ENCODE assay signal across 17 mouse cellular contexts in the genomic region with DNA sequence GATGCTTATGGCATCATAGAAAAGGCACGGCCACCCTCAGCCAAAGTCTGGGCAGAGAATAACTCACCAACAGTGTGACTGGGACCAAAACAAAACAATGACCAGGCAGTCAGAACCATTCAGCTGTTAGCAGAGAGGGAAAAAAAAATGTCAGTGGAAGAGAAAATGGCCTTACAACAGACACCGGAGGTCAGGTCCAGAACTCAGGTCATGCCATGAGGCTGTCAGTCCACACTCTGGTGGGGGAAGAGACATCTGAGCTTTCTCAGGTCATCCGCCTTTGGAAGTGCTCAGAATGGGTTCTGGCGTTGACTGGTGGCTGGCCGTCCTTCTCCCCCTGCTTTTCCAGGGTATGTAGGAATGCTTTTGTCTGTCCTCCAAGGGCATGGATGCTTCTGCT.
DNase-seq lines count a peak whose midpoint lies in the region; ATAC-seq and TF ChIP-seq lines count a peak whose summit lies in the region.
"Had no signal": no experiment of that assay in that cellular context is flagged by ENCODE, and none has a peak within 500 bp of the region (broad histone marks: within the 10 kb centered on the region; RNA-seq: fewer than 3 reads in every experiment).

No protein-coding gene starts in this region.

- DNase-seq in intestine, embryonic 14.5 days (ENCODE audit: low spot score): no peak
- peak; percentile 33 for DNase-seq in ES-CJ7 (ENCODE audit: low read depth, low spot score)
- DNase-seq in limb, embryonic 10.5 days (ENCODE audit: low spot score): peak; percentile 36
- DNase-seq in gastrocnemius, adult 2 months: no peak
- DNase-seq in heart, postnatal 25 days (ENCODE audit: low spot score): no peak
- DNase-seq: cerebellum, adult 11-12 months; cerebellum, postnatal 36 days; heart, postnatal 10 days; lung, adult 2 months; lung, postnatal 4 days; spleen, adult 18-20 months had no signal

- 58% methylated on average over 5 of the region's 5 CpGs for WGBS in intestine, embryonic 14.5 days
- 77% methylated on average over 5 of the region's 5 CpGs for WGBS in intestine, embryonic 15.5 days
- WGBS in limb, embryonic 10.5 days: 62% methylated on average over 5 of the region's 5 CpGs

- no peak overlapping the region for H3K4me3 ChIP-seq in intestine, embryonic 14.5 days (ENCODE audit: low read depth, low read length)
- H3K4me3 ChIP-seq in intestine, embryonic 15.5 days (replicated peaks): no peak overlapping the region
- 0 out of 2 replicates have a peak overlapping the region, but pooled peaks have one; percentile 1 for H3K4me3 ChIP-seq in E14TG2a.4 (replicated peaks; ENCODE audit: low read length)
- no peak overlapping the region for H3K4me3 ChIP-seq in limb, embryonic 10.5 days
- H3K4me3 ChIP-seq in gastrocnemius, adult 2 months: no peak overlapping the region
- H3K4me3 ChIP-seq: midbrain, embryonic 12.5 days; myocyte; stomach, embryonic 15.5 days had no signal

- ATAC-seq in intestine, embryonic 14.5 days (replicated peaks; ENCODE audit: low FRiP score, low TSS enrichment, low read depth): no peak
- no peak for ATAC-seq in intestine, embryonic 15.5 days

- no peaks in the 10 kb centered on the region for H3K9me3 ChIP-seq in intestine, embryonic 14.5 days (ENCODE audit: control insufficient read depth, low read length)
- H3K9me3 ChIP-seq in intestine, embryonic 15.5 days: no peaks in the 10 kb centered on the region
- no peaks in the 10 kb centered on the region for H3K9me3 ChIP-seq in E14TG2a.4 (ENCODE audit: low read length)
- no peaks in the 10 kb centered on the region for H3K9me3 ChIP-seq in limb, embryonic 10.5 days (replicated peaks)
- H3K9me3 ChIP-seq: midbrain, embryonic 12.5 days; stomach, embryonic 15.5 days had no signal

- no peak overlapping the region for H3K4me2 ChIP-seq in intestine, embryonic 14.5 days (ENCODE audit: low read length)
- H3K4me2 ChIP-seq in intestine, embryonic 15.5 days (replicated peaks): no peak overlapping the region
- H3K4me2 ChIP-seq: midbrain, embryonic 12.5 days; stomach, embryonic 15.5 days had no signal

- H3K27me3 ChIP-seq in intestine, embryonic 14.5 days (replicated peaks; ENCODE audit: control insufficient read depth, insufficient read depth, low read length): no peaks in the 10 kb centered on the region
- H3K27me3 ChIP-seq in intestine, embryonic 15.5 days (replicated peaks): no peaks in the 10 kb centered on the region
- H3K27me3 ChIP-seq in E14TG2a.4 (ENCODE audit: insufficient read depth, low read length): no peaks in the 10 kb centered on the region
- H3K27me3 ChIP-seq in limb, embryonic 10.5 days (ENCODE audit: low read depth, poor library complexity, severe bottlenecking): no peaks in the 10 kb centered on the region
- H3K27me3 ChIP-seq: midbrain, embryonic 12.5 days; stomach, embryonic 15.5 days had no signal

- peaks cover 38% of the 10 kb centered on the region for H3K4me1 ChIP-seq in intestine, embryonic 14.5 days (replicated peaks; ENCODE audit: control insufficient read depth, insufficient read depth, low read length)
- peaks cover 2% of the 10 kb centered on the region; the same call in 1 of the 2 replicates for H3K4me1 ChIP-seq in intestine, embryonic 15.5 days (replicated peaks)
- peaks cover 52% of the 10 kb centered on the region for H3K4me1 ChIP-seq in E14TG2a.4 (replicated peaks; ENCODE audit: low read depth, low read length)
- peaks cover 58% of the 10 kb centered on the region for H3K4me1 ChIP-seq in limb, embryonic 10.5 days

- no peaks in the 10 kb centered on the region for H3K36me3 ChIP-seq in intestine, embryonic 14.5 days (ENCODE audit: control insufficient read depth, insufficient read depth, low read length)
- no peaks in the 10 kb centered on the region for H3K36me3 ChIP-seq in intestine, embryonic 15.5 days
- H3K36me3 ChIP-seq in E14TG2a.4 (ENCODE audit: insufficient read depth, low read length): no peaks in the 10 kb centered on the region
- H3K36me3 ChIP-seq in limb, embryonic 10.5 days: no peaks in the 10 kb centered on the region
- H3K36me3 ChIP-seq: midbrain, embryonic 12.5 days; stomach, embryonic 15.5 days had no signal

- intact Hi-C loops in gastrocnemius, adult 2 months (cut with DNase I): no loop called here
- intact Hi-C loops in heart, postnatal 25 days (cut with DNase I): no loop called here

- H3K9ac ChIP-seq in intestine, embryonic 14.5 days (ENCODE audit: low read length): no peak overlapping the region
- H3K9ac ChIP-seq in intestine, embryonic 15.5 days: no peak overlapping the region
- H3K9ac ChIP-seq: midbrain, embryonic 12.5 days; stomach, embryonic 15.5 days had no signal

- peak overlapping the region; percentile 51; the same call in 1 of the 2 replicates for H3K27ac ChIP-seq in intestine, embryonic 14.5 days (ENCODE audit: low read depth)
- H3K27ac ChIP-seq in intestine, embryonic 15.5 days: no peak overlapping the region
- H3K27ac ChIP-seq in limb, embryonic 10.5 days: peak overlapping the region; percentile 95
- H3K27ac ChIP-seq in gastrocnemius, adult 2 months: no peak overlapping the region
- H3K27ac ChIP-seq: kidney, postnatal 0 days; midbrain, embryonic 12.5 days had no signal

- TF ChIP-seq CTCF in E14TG2a.4 (conservative IDR thresholded peaks at IDR 0.05; ENCODE audit: low read length): no peak
- no peak for TF ChIP-seq CTCF in gastrocnemius, adult 2 months (IDR thresholded peaks at IDR 0.05)

Comparison
In these comparisons a context has a peak if more than half of its experiments do, and no peak if none do; other contexts are left out.
1. H3K27ac ChIP-seq: peak in intestine, embryonic 14.5 days (single experiment) and limb, embryonic 10.5 days (single experiment); none in intestine, embryonic 15.5 days (single experiment) and gastrocnemius, adult 2 months (single experiment).
2. DNase-seq: peak in ES-CJ7 (single experiment) and limb, embryonic 10.5 days (single experiment); none in intestine, embryonic 14.5 days (single experiment), gastrocnemius, adult 2 months (single experiment) and heart, postnatal 25 days (single experiment).